Mouse (Mus musculus) layer of hippocampus, postnatal 14 days (tissue): Measurements from ENCODE around the gene Nras. TPM values are rescaled to one million over a fixed set of nuclear protein-coding genes. Genes with fewer than 3 reads are reported as not detected.

ENCODE experiments used
- DNase-seq, 2 experiments: peaks; one replicate each; pipeline ENCODE4 v3.0.0; 2021 to 2022; ENCODE audit warnings: low spot score in 2 of 2, mixed read lengths in 1 of 2
- total RNA-seq, 2 experiments: library from RNA; stranded (reverse); gene quantifications; 2 replicates each; pipeline ENCODE4 v1.2.3; 2021

The Nras gene
- total RNA-seq, 2 experiments from 2014 or later: 84.1 to 101 TPM

- no peak for DNase-seq
Observed at GRCm38 (mm10) chr3:103091753-103092152, 33.7 kb downstream of the Nras start.

GRCm38 (mm10) chr3:103098662-103099061 is 40.6 kb downstream of the Nras start:
- no peak for DNase-seq

GRCm38 (mm10) chr3:103099667-103100066 is 41.6 kb downstream of the Nras start:
- no peak for DNase-seq

GRCm38 (mm10) chr3:103100735-103101134 is 42.6 kb downstream of the Nras start:
- no peak for DNase-seq

- DNase-seq: no peak
Observed at GRCm38 (mm10) chr3:103101194-103101593, 43.1 kb downstream of the Nras start.

GRCm38 (mm10) chr3:103101909-103102308 is 43.8 kb downstream of the Nras start:
- no peak for DNase-seq

- peak; percentile 75 for DNase-seq
Observed at GRCm38 (mm10) chr3:103102454-103103390, 44.6 kb downstream of the Nras start, which contains the start of gene Dennd2c. TSS of gene Dennd2c (plus strand) at chr3:103102604.

- no peak for DNase-seq
Observed at GRCm38 (mm10) chr3:103107565-103108240, 49.6 kb downstream of the Nras start.

- no peak for DNase-seq
Observed at GRCm38 (mm10) chr3:103112216-103112615, 54.1 kb downstream of the Nras start.

Other genes starting within 250 kb of the Nras start
- not detected for gene Sycp1, start 122.2 kb upstream of the Nras start, total RNA-seq
- not detected for gene Nr1h5, start 94.2 kb upstream of the Nras start, total RNA-seq
- 10 to 100 TPM; 77.9 to 93.2 TPM for gene Sike1, start 62.6 kb upstream of the Nras start, total RNA-seq
- 100 to 1,000 TPM; 252 to 270 TPM for gene Csde1, start 37.9 kb upstream of the Nras start, total RNA-seq
- gene Ampd1, start 15.7 kb downstream of the Nras start, total RNA-seq: not detected
- gene Dennd2c, start 44.3 kb downstream of the Nras start, total RNA-seq: under 1 TPM; 0.67 to 0.94 TPM
- 10 to 100 TPM; 62.0 to 62.9 TPM for gene Bcas2, start 113.4 kb downstream of the Nras start, total RNA-seq
- gene Trim33, start 221.0 kb downstream of the Nras start, total RNA-seq: 10 to 100 TPM; 50.1 to 50.2 TPM